Mouse (Mus musculus) heart, adult 2 months (tissue): ENCODE measurements around the gene Gpr3.

ENCODE experiments used
- CTCF ChIP-seq: fragments of 200-600 bp; IDR thresholded peaks from 2 replicates; pipeline ENCODE4 v1.8.1; 2022; ENCODE audit warnings: antibody characterized with exemption, mild to moderate bottlenecking, moderate library complexity
- EP300 ChIP-seq: fragments of 200-500 bp; IDR thresholded peaks from 2 replicates; pipeline ENCODE4 v1.6.1; 2011; ENCODE audit warnings: low read depth, low read length, control low read depth; ENCODE audit not compliant: insufficient read depth
- POLR2A ChIP-seq: fragments of 200-500 bp; IDR thresholded peaks from 2 replicates; pipeline ENCODE4 v1.6.1; 2011; ENCODE audit warnings: mild to moderate bottlenecking, low read depth, low read length, control low read depth; ENCODE audit not compliant: insufficient read depth

GRCm38 (mm10) chr4:133179258-133179657, 33.1 kb downstream of the Gpr3 start:
- TF ChIP-seq CTCF (no peak), EP300 (no peak), POLR2A (no peak)
